ENCODE assay signal across 24 mouse cellular contexts in the genomic region with DNA sequence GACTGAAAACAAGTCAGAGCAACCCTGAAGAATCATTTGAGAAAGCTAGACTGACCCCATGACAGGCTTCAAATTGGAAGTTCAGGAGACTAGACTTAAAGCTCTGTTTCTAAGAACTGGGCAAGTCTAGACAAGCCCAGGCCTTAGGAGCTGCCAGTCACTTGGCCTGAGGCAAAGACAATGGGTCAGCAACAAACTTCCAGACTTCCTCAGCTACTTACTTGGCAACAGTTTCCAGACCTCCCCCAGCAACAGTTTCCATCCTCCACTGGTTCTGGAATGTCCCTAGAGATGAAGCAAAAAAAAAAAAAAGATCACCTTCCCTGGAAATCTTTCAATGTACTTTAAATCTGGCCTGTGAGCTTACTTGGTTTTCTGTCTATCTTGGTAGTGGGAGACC.
"Had no signal": no experiment of that assay in that cellular context is flagged by ENCODE, and none has a peak within 500 bp of the region (broad histone marks: within the 10 kb centered on the region; RNA-seq: fewer than 3 reads in every experiment).

No protein-coding gene starts in this region.

- H3K27me3 ChIP-seq: heart, embryonic 12.5 days; hindbrain, embryonic 15.5 days; kidney, embryonic 15.5 days; limb, embryonic 13.5 days; limb, embryonic 15.5 days; liver, embryonic 12.5 days had no signal

- H3K4me1 ChIP-seq: heart, embryonic 10.5 days; heart, embryonic 12.5 days; hindbrain, embryonic 15.5 days; kidney, embryonic 15.5 days; limb, embryonic 13.5 days; limb, embryonic 15.5 days; liver, embryonic 12.5 days had no signal

- DNase-seq: gastrocnemius, postnatal 14 days; gastrocnemius, postnatal 36 days; heart, adult 18-20 months; heart, postnatal 14 days; heart, postnatal 36 days; kidney, adult 11 months; kidney, adult 2 months; kidney, adult 9 months; kidney, postnatal 14 days; kidney, postnatal 36 days; layer of hippocampus, adult 9-11 months; layer of hippocampus, postnatal 36 days; left cerebral cortex, postnatal 4 days had no signal

- ATAC-seq: hindbrain, postnatal 0 days; intestine, embryonic 16.5 days; liver, embryonic 12.5 days had no signal

- H3K4me2 ChIP-seq: heart, embryonic 12.5 days; hindbrain, embryonic 15.5 days; kidney, embryonic 15.5 days; limb, embryonic 13.5 days; limb, embryonic 15.5 days; liver, embryonic 12.5 days had no signal

- H3K4me3 ChIP-seq: heart, embryonic 10.5 days; heart, embryonic 12.5 days; hindbrain, embryonic 15.5 days; kidney, embryonic 15.5 days; limb, embryonic 13.5 days; limb, embryonic 15.5 days; liver, embryonic 12.5 days had no signal

- H3K27ac ChIP-seq: heart, embryonic 10.5 days; hindbrain, embryonic 15.5 days; hindbrain, postnatal 0 days; kidney, embryonic 15.5 days; kidney, postnatal 0 days; limb, embryonic 13.5 days; limb, embryonic 15.5 days; liver, embryonic 12.5 days; liver, embryonic 14.5 days had no signal

- H3K9ac ChIP-seq: heart, embryonic 12.5 days; hindbrain, embryonic 15.5 days; kidney, embryonic 15.5 days; limb, embryonic 13.5 days; limb, embryonic 15.5 days; liver, embryonic 12.5 days; liver, embryonic 14.5 days had no signal

- H3K9me3 ChIP-seq: heart, embryonic 10.5 days; heart, embryonic 12.5 days; hindbrain, embryonic 15.5 days; kidney, embryonic 15.5 days; limb, embryonic 13.5 days; limb, embryonic 15.5 days; liver, embryonic 12.5 days had no signal

- H3K36me3 ChIP-seq: heart, embryonic 10.5 days; heart, embryonic 12.5 days; hindbrain, embryonic 15.5 days; kidney, embryonic 15.5 days; limb, embryonic 13.5 days; limb, embryonic 15.5 days; liver, embryonic 12.5 days had no signal
